Mouse (Mus musculus) limb, embryonic 11.5 days (tissue): ENCODE measurements around the gene Serpina3f. TPM values are rescaled to one million over a fixed set of nuclear protein-coding genes. Genes with fewer than 3 reads are reported as not detected.

Source experiments
- ATAC-seq: fragments of 200-750 bp; cut with Nextera tagmentation; 2 replicates; pipeline ENCODE4 v1.8.0; 2017; ENCODE audit warnings: low read depth; ENCODE audit not compliant: insufficient number of reproducible peaks, low FRiP score, low TSS enrichment
- DNase-seq: peaks from one replicate; pipeline ENCODE4 v3.0.0-alpha.2; 2015; ENCODE audit warnings: low spot score
- H3K27ac ChIP-seq: fragments of 300-500 bp; sonication (generic); replicated peaks from 2 replicates; pipeline ENCODE4 v1.5.1; 2014; ENCODE audit warnings: low read depth, mild to moderate bottlenecking, low read length
- H3K27me3 ChIP-seq: fragments of 300-500 bp; sonication (generic); 2 replicates; pipeline ENCODE4 v1.6.1; 2014; ENCODE audit warnings: mild to moderate bottlenecking, low read length, mixed read lengths; ENCODE audit not compliant: control insufficient read depth, insufficient read depth
- H3K36me3 ChIP-seq: fragments of 300-500 bp; sonication (generic); 2 replicates; pipeline ENCODE4 v1.6.1; 2014; ENCODE audit warnings: mild to moderate bottlenecking, low read length, moderate library complexity, mixed read lengths; ENCODE audit not compliant: control insufficient read depth, insufficient read depth
- H3K4me1 ChIP-seq: fragments of 300-500 bp; sonication (generic); 2 replicates; pipeline ENCODE4 v1.6.1; 2014; ENCODE audit warnings: low read length, mixed read lengths; ENCODE audit not compliant: control insufficient read depth, insufficient read depth
- H3K4me2 ChIP-seq: fragments of 300-500 bp; sonication (generic); 2 replicates; pipeline ENCODE4 v1.6.1; 2014; ENCODE audit warnings: low read depth, mild to moderate bottlenecking, moderate library complexity; ENCODE audit not compliant: severe bottlenecking
- H3K4me3 ChIP-seq: fragments of 300-500 bp; sonication (generic); 2 replicates; pipeline ENCODE4 v1.5.1; 2014; ENCODE audit warnings: low read depth, low read length
- H3K9ac ChIP-seq: fragments of 300-500 bp; sonication (generic); 2 replicates; pipeline ENCODE4 v1.6.1; 2014; ENCODE audit warnings: mild to moderate bottlenecking, low read length
- H3K9me3 ChIP-seq: fragments of 300-500 bp; sonication (generic); 2 replicates; pipeline ENCODE4 v1.6.1; 2016; ENCODE audit warnings: low read length; ENCODE audit not compliant: control insufficient read depth
- WGBS: fragments of 180-500 bp; shearing (Covaris S2); extraction: QIAGEN DNeasy Blood & Tissue Kit; methylation state at CpG from one replicate; pipeline ENCODE4 v1.1.7; 2014; 5-methylcytosine and 5-hydroxymethylcytosine counted together
- polyA plus RNA-seq: library from polyadenylated mRNA; unstranded; fragments of >200 nt; fragmentation: Nextera tagmentation; extraction: Ambion mirVana; gene quantifications from 2 replicates; pipeline ENCODE4 v1.2.1, GENCODE M21; 2014

Gene Serpina3f
- polyA plus RNA-seq, 1 experiment from 2014 or later, result not detected

GRCm38 (mm10) chr12:104266374-104266773, 52.0 kb downstream of the Serpina3f start:
- H3K27me3 ChIP-seq, result no peaks in the 10 kb centered on the region
- no peak overlapping the region for H3K9ac ChIP-seq
- WGBS, result 74% methylated on average over 3 of the region's 3 CpGs
- H3K36me3 ChIP-seq, result no peaks in the 10 kb centered on the region
- H3K4me3 ChIP-seq, result no peak overlapping the region
- no peak overlapping the region for H3K4me2 ChIP-seq
- no peaks in the 10 kb centered on the region for H3K9me3 ChIP-seq
- no peak for DNase-seq
- no peak overlapping the region for H3K27ac ChIP-seq
- H3K4me1 ChIP-seq, result peaks cover 5% of the 10 kb centered on the region; the same call in 1 of the 2 replicates
- ATAC-seq, result no peak

Other genes with a start within 250 kb of the Serpina3f start
- gene Serpina11, start 224.6 kb upstream of the Serpina3f start, polyA plus RNA-seq, result not detected in 2 replicates
- gene Serpina9, start 200.8 kb upstream of the Serpina3f start, polyA plus RNA-seq, result not detected in 2 replicates
- gene Serpina12, start 170.1 kb upstream of the Serpina3f start, polyA plus RNA-seq, result not detected in 2 replicates
- not detected in 2 replicates for gene Serpina5, start 113.4 kb upstream of the Serpina3f start, polyA plus RNA-seq
- not detected in 2 replicates for gene Serpina3a, start 101.8 kb upstream of the Serpina3f start, polyA plus RNA-seq
- not detected in 2 replicates for gene Serpina3b, start 86.5 kb upstream of the Serpina3f start, polyA plus RNA-seq
- not detected in 2 replicates for gene Serpina3c, start 60.7 kb upstream of the Serpina3f start, polyA plus RNA-seq
- 0.33 and 0.35 TPM in 2 replicates for gene Serpina3g, start 21.7 kb downstream of the Serpina3f start, polyA plus RNA-seq
- 0.18 TPM in 1 of 2 replicates, not detected in the other for gene Serpina3i, start 48.6 kb downstream of the Serpina3f start, polyA plus RNA-seq
- gene Serpina3j, start 100.0 kb downstream of the Serpina3f start, polyA plus RNA-seq, result not detected in 2 replicates
- not detected in 2 replicates for gene Serpina3k, start 123.9 kb downstream of the Serpina3f start, polyA plus RNA-seq
- not detected in 2 replicates for gene Serpina3m, start 123.9 kb downstream of the Serpina3f start, polyA plus RNA-seq
- not detected in 2 replicates for gene Serpina3n, start 192.2 kb downstream of the Serpina3f start, polyA plus RNA-seq